Mouse (Mus musculus) 3T3-L1 (cell line): ENCODE results near the gene March6.

Source experiments
- DNase-seq: peaks from one replicate; pipeline ENCODE4 v3.0.0-alpha.2; 2015; ENCODE audit warnings: low read depth, low spot score

Gene March6

GRCm38 (mm10) chr15:31454096-31454860 lies 76.6 kb downstream of the March6 start:
- DNase-seq: no peak

DNA sequence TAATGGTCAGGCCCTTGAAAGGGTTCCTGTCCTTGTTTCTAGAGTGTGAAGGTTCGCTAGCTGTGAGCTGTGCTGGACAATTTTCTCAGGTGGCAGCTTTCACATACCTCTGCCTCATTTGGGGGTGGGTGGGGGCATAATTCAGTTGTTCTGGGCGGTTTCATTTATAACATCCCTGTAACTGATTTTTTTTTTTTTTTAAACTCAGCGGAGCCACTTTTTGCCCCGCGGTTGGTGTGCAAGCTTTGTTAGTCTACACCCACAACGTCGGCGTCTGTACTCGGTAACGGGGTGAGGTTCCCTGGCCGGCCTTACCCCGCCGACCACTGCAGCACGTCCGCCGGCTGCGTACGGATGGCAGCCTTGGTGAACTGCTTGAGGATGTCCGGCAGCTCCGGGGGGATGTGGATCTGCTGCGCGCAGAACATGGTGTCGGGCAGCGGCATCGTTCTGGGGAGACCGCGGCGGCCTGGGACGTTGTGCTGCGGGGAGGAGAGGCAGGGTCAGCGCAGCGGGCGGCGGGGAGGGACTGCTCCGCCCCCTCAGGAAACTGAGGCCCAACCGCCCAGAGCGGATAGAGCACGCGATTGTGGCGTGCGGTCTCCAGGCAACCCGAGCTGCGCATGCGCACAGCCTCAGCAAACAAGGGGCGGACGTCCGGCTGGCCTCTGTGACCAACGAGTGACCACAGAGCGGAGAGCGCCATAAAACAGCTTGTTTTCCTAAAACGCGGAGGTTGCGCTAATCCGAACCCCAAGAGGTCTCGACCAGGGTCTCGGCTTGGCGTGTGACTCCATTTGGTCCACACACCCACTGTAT lies 77.5 kb downstream of the March6 start, which contains the start of gene Ropn1l:
Gene Ropn1l (minus strand): TSS at position 640 of the 819 bp plus-strand sequence.
- DNase-seq: peak; percentile 91

DNA sequence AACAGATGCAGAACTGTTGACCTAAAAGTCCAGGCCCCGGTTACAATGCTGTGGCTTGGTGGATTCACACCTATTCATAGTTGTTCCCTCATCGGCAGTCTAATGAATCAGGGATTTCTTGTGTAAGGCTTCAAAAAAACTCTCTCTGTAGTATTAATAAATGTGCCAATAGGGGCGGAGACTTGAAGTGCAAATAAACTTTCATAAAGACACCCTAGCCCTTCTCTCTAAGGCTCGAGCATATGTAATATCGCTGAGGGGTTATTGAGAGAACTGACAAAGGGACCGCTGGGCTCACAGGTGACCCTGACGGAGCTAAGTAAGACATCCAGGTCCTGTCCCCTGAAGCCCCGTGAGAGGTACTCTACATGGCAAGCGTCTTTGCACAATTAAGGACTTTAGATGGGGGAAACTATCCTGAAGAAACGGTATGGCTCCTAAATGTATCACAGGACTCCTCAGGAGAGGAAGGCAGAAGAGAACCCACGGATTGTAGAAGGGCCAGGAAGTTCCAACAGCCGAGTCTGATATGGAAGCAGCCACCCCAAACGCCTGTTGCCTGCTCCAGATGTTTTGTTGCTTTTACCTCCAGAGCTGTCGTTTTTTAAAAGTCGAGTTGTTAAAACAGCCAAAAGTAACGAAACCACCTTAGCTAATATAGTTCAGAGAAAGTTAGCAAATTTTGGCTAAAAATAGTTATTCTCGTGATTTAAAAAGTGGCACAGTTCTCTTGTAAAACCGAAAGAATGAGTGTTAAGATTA lies 78.3 kb downstream of the March6 start:
- no peak for DNase-seq

DNA sequence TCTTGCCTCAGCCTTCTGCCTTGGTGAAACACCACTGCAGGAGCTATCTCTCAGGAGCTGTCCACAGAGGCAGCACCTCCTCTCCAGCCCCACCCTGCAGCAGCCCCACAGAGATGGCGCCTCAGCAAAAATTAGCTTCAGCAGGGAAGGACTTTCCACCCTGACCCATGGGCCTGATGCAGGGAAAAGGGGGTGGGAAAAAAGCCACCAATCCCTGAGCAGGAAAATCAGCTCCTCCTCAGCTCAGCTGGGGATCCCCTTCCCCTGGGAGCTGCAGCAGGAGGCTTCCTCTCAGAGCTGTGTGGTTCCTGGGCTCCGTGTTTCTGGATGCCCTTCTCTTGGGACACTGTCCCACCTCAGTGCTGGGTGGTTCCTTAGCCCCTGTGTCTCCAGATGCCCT lies 81.1 kb downstream of the March6 start:
- no peak for DNase-seq

DNA sequence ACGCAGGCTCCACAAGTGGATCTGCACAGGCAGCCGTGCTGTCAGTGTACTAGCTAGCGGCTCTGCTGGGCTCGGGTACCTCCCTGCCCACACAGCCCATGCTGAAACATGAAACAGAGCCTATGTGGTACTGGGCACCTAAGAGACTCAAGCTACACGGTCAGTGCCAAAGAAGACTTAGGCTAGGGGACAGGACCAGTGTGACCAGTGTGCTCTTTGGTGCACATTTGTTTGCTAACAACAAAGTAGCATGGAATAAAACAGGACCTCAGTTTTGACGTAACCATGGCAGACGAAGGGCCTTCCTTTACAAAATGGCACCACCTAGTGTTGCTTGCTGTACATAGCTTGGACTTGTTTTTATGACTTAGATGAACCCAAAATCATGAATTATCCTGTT lies 83.7 kb downstream of the March6 start:
- peak; percentile 66 for DNase-seq

GRCm38 (mm10) chr15:31442698-31443097 lies 88.2 kb downstream of the March6 start:
- no peak for DNase-seq

DNA sequence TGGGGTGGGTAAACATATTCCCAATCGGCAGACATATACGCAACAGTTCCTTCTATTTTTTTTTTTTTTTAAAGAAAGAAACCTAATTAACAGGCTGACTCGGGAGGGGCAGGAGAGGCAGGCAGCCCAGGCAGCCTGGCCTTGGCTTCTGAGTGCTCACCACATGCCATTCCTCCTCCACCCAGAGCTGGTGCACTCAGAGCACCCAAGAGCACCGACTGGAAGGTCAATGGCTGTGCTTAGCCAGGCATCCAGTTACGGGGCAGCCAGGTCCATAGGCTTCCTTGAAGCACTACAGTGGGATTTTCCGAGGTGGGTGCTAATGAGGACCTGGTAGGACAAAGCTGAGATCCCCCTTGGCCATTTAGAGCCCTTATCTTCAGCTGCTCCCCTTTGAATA lies 88.9 kb downstream of the March6 start:
- no peak for DNase-seq

DNA sequence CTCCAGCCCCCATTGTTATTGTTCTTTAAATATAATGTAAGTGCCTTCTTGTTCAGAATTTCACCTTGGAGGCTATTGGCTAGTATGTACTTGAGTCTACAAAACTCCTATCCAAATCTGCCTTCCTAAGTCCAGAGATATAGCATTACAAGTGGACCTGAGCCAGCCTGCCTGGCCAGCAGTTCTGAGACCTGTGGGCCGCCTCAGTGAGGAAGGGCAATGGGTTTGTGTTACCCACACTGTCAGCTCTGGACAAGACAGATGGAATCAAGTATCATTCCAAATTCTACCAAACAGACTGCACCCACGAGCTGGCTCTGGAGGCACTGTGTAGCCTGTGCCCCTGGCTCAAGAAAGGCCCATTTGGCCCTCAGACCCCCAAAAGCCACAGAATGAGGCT lies 94.0 kb downstream of the March6 start:
- DNase-seq: no peak

DNA sequence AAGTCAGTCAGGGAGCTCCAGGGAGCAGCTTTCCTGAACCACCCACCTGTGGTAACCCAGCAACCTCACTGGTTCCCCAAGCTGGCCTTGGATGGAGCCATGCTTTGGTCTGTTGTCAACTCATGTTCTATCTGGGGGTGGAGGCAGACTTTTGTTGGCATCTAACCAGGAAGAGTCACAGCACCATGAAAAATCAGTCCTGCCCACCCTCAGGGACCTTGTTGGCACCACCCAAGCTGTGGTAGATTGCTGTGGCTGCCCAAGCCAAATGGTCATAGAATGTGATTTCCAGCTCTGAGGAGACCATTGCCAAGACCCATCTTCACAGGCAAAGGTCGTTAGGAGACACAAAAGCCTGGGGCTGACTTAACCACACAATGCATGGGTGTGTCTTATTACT lies 94.8 kb downstream of the March6 start:
- no peak for DNase-seq

DNA sequence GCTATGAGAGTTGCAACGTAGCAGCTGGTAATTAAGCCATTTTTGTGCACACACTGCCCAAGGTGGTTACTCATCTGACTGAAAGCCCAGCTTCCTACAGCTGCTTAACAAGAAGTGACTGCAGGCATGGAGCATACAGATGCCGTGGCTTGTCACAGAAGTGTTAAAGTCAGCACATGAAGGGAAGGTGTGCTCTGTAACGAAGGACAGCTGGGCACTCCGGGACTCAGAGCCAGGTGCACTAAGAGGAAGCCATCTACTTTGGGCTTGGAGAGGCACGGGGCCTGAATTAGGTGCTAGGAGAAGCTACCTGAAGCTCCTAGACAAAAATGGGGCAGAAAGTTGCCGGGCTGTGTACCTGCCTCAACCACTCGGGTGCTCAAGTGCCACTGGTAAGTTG lies 97.1 kb downstream of the March6 start:
- no peak for DNase-seq

GRCm38 (mm10) chr15:31431847-31432246 lies 99.0 kb downstream of the March6 start:
- DNase-seq: no peak

DNA sequence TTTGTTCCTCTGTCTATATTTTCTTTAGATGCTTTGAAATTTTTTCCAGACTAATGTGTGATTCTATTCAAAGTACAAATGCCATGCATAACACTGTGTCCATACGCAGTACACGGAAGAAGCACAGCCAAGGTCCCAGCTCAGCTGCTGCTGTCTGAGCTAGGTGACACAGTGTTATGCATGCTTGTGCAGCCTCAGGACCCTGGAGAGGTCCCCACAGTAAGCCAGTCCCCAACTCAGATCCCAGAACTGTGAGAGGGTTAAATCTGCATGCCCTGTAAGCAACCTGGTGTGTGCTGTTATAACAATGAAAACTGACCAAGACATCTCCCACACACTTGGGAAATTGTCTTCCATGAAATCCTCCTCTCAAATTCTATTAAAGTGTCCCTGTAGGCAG lies 100.8 kb downstream of the March6 start:
- DNase-seq: no peak

DNA sequence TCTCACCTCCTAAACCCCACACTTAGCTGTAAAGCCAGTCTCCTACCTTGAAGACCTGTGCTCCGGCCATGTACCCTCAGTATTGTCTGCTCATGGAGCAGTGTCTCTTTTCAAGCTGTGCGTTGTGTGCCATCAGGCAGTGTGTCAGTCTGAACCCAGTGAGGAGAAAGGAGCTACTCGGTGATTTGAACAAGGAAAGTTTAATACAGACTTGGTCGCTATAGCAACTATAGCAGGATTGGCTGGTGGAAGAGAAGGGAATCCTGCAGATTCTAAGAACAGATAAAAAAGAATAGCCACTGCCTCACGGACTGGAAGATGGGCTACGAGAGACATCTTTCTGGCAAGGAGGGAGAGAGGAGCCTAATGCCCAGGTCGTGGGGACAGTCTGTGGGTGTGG lies 101.4 kb downstream of the March6 start:
- DNase-seq: no peak

- peak; percentile 34 for DNase-seq
Measured at GRCm38 (mm10) chr15:31428571-31428970, 102.3 kb downstream of the March6 start.

DNA sequence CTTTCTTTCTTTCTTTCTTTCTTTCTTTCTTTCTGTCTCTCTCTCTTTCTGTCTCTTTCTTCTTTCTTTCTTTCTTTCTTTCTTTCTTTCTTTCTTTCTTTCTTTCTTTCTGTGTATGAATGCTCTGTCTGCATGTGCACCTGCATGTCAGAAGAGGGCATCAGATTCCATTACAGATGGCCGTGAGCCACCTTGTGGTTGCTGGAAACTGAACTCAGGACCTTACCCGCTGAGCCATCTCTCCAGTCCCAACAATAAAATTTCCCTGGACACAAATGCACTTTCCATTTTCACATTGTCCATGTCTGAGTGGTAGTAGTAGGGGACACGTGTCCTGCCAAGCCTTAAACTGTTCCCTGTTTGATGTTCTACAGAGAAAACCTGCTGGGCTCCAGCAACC lies 103.5 kb downstream of the March6 start:
- no peak for DNase-seq

- DNase-seq: peak; percentile 25
Measured at GRCm38 (mm10) chr15:31426066-31426706, 104.7 kb downstream of the March6 start.

- no peak for DNase-seq
Measured at GRCm38 (mm10) chr15:31422649-31423369, 108.0 kb downstream of the March6 start.

DNA sequence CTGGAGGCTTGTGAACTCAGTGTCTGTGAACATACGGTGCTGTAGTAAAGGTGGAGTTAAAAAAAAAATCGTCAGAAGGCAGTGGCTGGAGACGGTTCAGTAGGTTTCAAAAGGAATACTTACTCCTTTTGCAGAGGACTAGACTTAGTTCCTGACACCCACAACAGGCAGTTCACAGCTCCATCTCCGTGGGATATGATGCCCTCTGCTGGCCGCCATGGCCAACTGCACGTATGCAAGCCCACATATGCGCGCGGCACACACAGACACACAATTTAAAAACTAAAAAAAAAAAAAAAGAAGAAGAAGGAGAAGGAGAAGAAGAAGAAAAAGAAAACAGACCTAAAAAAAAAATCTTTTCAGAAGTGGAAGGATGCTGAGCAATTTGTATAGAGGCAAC lies 111.8 kb downstream of the March6 start:
- DNase-seq: no peak

- no peak for DNase-seq
Measured at GRCm38 (mm10) chr15:31418686-31419024, 112.2 kb downstream of the March6 start.

GRCm38 (mm10) chr15:31417796-31418685 lies 112.8 kb downstream of the March6 start:
- DNase-seq: no peak
